Mouse (Mus musculus) liver, embryonic 12.5 days (tissue): ENCODE measurements around the gene Myh2. TPM values are rescaled to one million over a fixed set of nuclear protein-coding genes. Genes with fewer than 3 reads are reported as not detected.

Experiments used
- ATAC-seq: fragments of 200-750 bp; cut with Nextera tagmentation; 2 replicates; pipeline ENCODE4 v1.8.0; 2017; ENCODE audit warnings: moderate number of reproducible peaks, mild to moderate bottlenecking, moderate library complexity
- H3K27ac ChIP-seq: fragments of 300-500 bp; sonication (generic); 2 replicates; pipeline ENCODE4 v1.5.1; 2016; ENCODE audit warnings: mild to moderate bottlenecking
- H3K27me3 ChIP-seq: fragments of 300-500 bp; sonication (generic); replicated peaks from 2 replicates; pipeline ENCODE4 v1.6.1; 2016; ENCODE audit warnings: mild to moderate bottlenecking, moderate library complexity
- H3K36me3 ChIP-seq: fragments of 300-500 bp; sonication (generic); 2 replicates; pipeline ENCODE4 v1.6.1; 2016; ENCODE audit warnings: mild to moderate bottlenecking, moderate library complexity
- H3K4me1 ChIP-seq: fragments of 300-500 bp; sonication (generic); 2 replicates; pipeline ENCODE4 v1.6.1; 2016
- H3K4me2 ChIP-seq: fragments of 300-500 bp; sonication (generic); 2 replicates; pipeline ENCODE4 v1.6.1; 2016; ENCODE audit warnings: mild to moderate bottlenecking, moderate library complexity
- H3K4me3 ChIP-seq: fragments of 300-500 bp; sonication (generic); 2 replicates; pipeline ENCODE4 v1.5.1; 2016; ENCODE audit warnings: mild to moderate bottlenecking, moderate library complexity
- H3K9ac ChIP-seq: fragments of 300-500 bp; sonication (generic); 2 replicates; pipeline ENCODE4 v1.6.1; 2016; ENCODE audit warnings: mild to moderate bottlenecking, moderate library complexity
- H3K9me3 ChIP-seq: fragments of 300-500 bp; sonication (generic); replicated peaks from 2 replicates; pipeline ENCODE4 v1.6.1; 2016; ENCODE audit warnings: mild to moderate bottlenecking, moderate library complexity
- WGBS: fragments of 180-500 bp; shearing (Covaris S2); methylation state at CpG from one replicate; pipeline ENCODE4 v1.1.7; 2016; ENCODE audit not compliant: insufficient replicate concordance; 5-methylcytosine and 5-hydroxymethylcytosine counted together
- polyA plus RNA-seq: library from polyadenylated mRNA; unstranded; fragments of >200 nt; fragmentation: Nextera tagmentation; extraction: Ambion mirVana; gene quantifications from 2 replicates; pipeline ENCODE4 v1.2.1, GENCODE M21; 2016

The Myh2 gene
- polyA plus RNA-seq, 1 experiment from 2014 or later, result not detected

- 82% methylated on average over 3 of the region's 3 CpGs for WGBS
- ATAC-seq, result no peak
- Histone ChIP-seq H3K9ac (no peak overlapping the region), H3K4me1 (no peaks in the 10 kb centered on the region), H3K27me3 (no peaks in the 10 kb centered on the region), H3K4me2 (no peak overlapping the region), H3K4me3 (no peak overlapping the region), H3K9me3 (no peaks in the 10 kb centered on the region), H3K27ac (no peak overlapping the region), H3K36me3 (no peaks in the 10 kb centered on the region)
Observed at GRCm38 (mm10) chr11:67224466-67224865, 53.6 kb downstream of the Myh2 start.

DNA sequence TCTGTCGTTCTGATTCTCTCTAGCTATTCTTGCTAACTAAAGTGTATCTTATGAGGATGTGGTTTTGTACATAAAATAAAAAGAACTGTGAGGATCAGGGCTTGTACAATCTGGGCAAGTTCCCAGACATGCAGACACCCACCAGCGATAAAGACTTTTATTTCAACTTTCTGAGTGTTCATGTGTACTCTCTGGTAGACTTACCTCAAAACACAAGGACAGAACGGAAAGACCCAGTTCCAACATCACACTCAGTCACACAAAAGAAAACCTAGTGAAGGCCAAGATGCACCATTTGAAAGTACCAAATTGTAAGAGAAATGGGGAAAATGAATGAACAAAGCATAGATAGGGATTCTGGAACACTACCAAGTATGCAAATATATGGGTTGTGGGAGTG, 57.9 kb downstream of the Myh2 start:
- WGBS, result 70% methylated on average over 3 of the region's 3 CpGs
- Histone ChIP-seq H3K36me3 (no peaks in the 10 kb centered on the region), H3K27me3 (no peaks in the 10 kb centered on the region), H3K4me1 (no peaks in the 10 kb centered on the region), H3K4me2 (no peak overlapping the region), H3K9me3 (no peaks in the 10 kb centered on the region), H3K9ac (no peak overlapping the region), H3K4me3 (no peak overlapping the region), H3K27ac (no peak overlapping the region)
- ATAC-seq, result no peak

DNA sequence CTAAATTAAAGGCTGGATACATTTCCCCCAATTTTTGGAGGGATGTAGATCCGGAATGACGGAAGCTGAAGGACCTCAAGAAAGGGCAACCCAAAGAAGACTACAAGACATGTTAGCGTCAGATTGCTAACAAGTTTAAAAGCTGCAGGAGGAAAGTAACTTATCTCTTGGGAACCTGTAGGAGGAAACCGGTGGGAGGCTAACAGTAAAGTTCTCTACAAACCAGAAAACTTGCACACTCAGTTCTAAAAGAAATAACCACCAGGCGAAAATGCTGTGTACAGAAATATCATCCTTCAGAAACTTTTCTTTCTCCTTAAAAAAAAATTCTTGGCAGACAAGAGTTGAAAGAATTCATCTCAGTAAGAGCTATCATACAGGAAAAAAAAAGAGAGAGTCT, 58.3 kb downstream of the Myh2 start:
- Histone ChIP-seq H3K9me3 (no peaks in the 10 kb centered on the region), H3K4me3 (no peak overlapping the region), H3K4me1 (no peaks in the 10 kb centered on the region), H3K4me2 (no peak overlapping the region), H3K27ac (no peak overlapping the region), H3K9ac (no peak overlapping the region), H3K36me3 (no peaks in the 10 kb centered on the region), H3K27me3 (no peaks in the 10 kb centered on the region)
- no peak for ATAC-seq
- WGBS, result 65% methylated on average over 5 of the region's 5 CpGs

DNA sequence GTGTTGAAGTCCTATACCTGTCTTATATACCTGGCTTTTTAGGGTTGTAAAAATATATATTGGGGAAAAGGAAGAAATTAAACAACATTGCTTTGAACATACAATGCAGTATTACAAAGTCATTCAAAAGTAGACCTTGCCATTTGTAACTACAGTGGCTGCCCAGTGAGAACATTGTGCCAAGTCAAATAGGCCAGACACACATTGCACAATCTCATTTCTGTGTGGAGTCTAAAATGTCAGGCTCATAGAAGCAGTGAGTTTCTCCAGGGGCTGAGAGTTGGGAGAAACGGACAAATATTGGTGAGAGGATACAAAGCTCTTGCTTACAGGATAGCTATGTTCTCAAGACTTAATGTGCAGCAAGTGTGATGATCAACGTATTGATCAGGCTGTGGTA, 59.1 kb downstream of the Myh2 start:
- ATAC-seq, result no peak
- Histone ChIP-seq H3K27me3 (no peaks in the 10 kb centered on the region), H3K4me1 (no peaks in the 10 kb centered on the region), H3K36me3 (no peaks in the 10 kb centered on the region), H3K4me3 (no peak overlapping the region), H3K4me2 (no peak overlapping the region), H3K27ac (no peak overlapping the region), H3K9me3 (no peaks in the 10 kb centered on the region), H3K9ac (no peak overlapping the region)
- WGBS, result 59% methylated on average over 2 of the region's 2 CpGs

DNA sequence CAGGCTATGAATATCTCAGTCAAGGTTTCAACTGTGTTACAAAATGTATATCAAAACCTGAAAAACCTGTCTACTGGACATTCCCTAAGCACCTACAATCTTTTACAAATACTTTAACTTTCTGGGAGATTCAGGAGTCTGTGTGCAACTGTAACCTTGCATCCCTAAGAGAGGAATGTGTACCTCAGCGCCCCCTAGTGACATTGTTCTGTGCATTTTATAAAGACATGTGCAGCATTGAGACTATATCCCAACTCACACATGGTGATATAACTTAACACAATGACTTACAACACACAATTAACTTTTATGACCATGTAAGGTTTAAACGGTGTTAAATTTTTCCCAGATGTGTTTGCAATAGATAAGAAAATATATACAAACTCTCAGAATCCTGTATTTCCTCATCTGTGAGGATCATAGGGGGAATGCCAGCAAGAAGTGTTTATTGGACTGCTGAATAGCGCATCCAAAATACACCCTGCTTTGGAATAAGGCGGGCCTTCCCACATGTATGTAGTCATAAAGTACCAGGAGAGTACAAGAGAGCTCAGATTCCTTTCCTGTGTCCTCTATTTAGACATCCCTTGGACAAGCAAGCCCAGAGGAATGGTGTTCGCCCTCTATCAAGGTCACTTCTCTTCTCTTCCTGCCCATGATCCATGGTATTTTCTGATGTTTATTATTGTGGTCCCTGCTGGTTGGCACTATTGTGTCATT, 65.0 kb downstream of the Myh2 start:
- 44% methylated on average over 5 of the region's 5 CpGs for WGBS
- H3K27ac ChIP-seq, result no peak overlapping the region
- no peak overlapping the region for H3K4me2 ChIP-seq
- no peak for ATAC-seq
- no peaks in the 10 kb centered on the region for H3K9me3 ChIP-seq
- no peaks in the 10 kb centered on the region for H3K36me3 ChIP-seq
- no peak overlapping the region for H3K9ac ChIP-seq
- no peaks in the 10 kb centered on the region for H3K4me1 ChIP-seq
- no peak overlapping the region for H3K4me3 ChIP-seq
- H3K27me3 ChIP-seq, result no peaks in the 10 kb centered on the region

DNA sequence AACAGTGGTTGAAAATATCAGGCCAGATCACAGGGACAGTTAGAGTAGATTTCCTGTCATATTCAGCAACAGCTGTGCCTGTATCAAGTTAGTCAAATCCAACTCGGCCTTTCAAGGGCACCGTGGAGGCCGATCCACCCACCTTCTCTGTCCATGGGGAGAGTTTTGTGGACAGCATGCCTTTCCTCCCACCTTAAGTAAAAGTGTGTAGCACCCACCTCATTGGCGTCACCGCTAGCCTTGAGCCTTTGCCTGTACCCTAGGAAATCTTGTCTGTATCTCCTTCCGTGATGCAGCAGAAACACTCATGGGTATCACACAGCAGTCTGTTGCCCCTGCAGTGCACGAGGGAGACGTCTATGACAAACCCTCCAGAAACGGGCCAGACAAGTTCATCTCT, 66.0 kb downstream of the Myh2 start:
- 68% methylated on average over 9 of the region's 9 CpGs for WGBS
- H3K9ac ChIP-seq, result no peak overlapping the region
- H3K4me1 ChIP-seq, result no peaks in the 10 kb centered on the region
- H3K4me3 ChIP-seq, result no peak overlapping the region
- no peak overlapping the region for H3K4me2 ChIP-seq
- H3K27ac ChIP-seq, result no peak overlapping the region
- H3K36me3 ChIP-seq, result no peaks in the 10 kb centered on the region
- no peaks in the 10 kb centered on the region for H3K9me3 ChIP-seq
- H3K27me3 ChIP-seq, result no peaks in the 10 kb centered on the region
- ATAC-seq, result no peak

- WGBS, result 71% methylated on average over 5 of the region's 5 CpGs
- Histone ChIP-seq H3K4me1 (no peaks in the 10 kb centered on the region), H3K36me3 (no peaks in the 10 kb centered on the region), H3K27me3 (no peaks in the 10 kb centered on the region), H3K9me3 (no peaks in the 10 kb centered on the region), H3K4me3 (no peak within 1 kb of the TSS), H3K4me2 (no peak within 1 kb of the TSS), H3K9ac (no peak within 1 kb of the TSS), H3K27ac (no peak within 1 kb of the TSS)
- no peak for ATAC-seq
Observed at GRCm38 (mm10) chr11:67237481-67238079, 66.8 kb downstream of the Myh2 start, which contains the start of gene Myh4. Gene Myh4, plus strand, starts transcription at chr11:67238029.

DNA sequence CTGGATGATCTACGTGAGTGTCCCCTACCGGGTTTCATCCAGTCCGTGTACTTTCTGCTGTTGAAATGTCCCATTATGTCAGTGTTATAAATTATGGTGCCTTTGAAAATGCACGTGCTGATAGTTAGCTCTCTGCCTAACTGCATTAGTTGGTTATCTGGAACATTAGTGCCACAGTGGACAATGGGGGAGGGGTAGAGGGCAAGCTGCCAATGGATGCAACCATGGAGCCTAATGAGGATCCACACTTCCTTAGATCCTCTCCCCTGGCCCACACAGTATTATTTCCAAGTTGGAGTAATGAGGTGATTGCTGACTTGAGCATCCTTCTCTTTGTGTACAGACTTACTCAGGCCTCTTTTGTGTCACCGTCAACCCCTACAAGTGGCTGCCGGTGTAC, 70.2 kb downstream of the Myh2 start:
- Histone ChIP-seq H3K27me3 (no peaks in the 10 kb centered on the region), H3K4me3 (no peak overlapping the region), H3K4me1 (no peaks in the 10 kb centered on the region), H3K4me2 (no peak overlapping the region), H3K9ac (no peak overlapping the region), H3K9me3 (no peaks in the 10 kb centered on the region), H3K27ac (no peak overlapping the region), H3K36me3 (no peaks in the 10 kb centered on the region)
- WGBS, result 74% methylated on average over 6 of the region's 6 CpGs
- no peak for ATAC-seq

Other genes starting within 250 kb of the Myh2 start
- gene Tmem238l, start 214.4 kb upstream of the Myh2 start, polyA plus RNA-seq, result not detected in 2 replicates
- 0.93 and 1.2 TPM in 2 replicates for gene Tmem220, start 145.9 kb upstream of the Myh2 start, polyA plus RNA-seq
- gene Adprm, start 118.4 kb upstream of the Myh2 start, polyA plus RNA-seq, result 11.9 and 14.5 TPM in 2 replicates
- gene Sco1, start 118.4 kb upstream of the Myh2 start, polyA plus RNA-seq, result 12.8 and 13.4 TPM in 2 replicates
- 0.58 and 1.4 TPM in 2 replicates for gene Myh3, start 92.7 kb upstream of the Myh2 start, polyA plus RNA-seq
- gene Myh1, start 29.0 kb downstream of the Myh2 start, polyA plus RNA-seq, result 0.05 and 0.14 TPM in 2 replicates
- gene Myh4, start 67.0 kb downstream of the Myh2 start, polyA plus RNA-seq, result not detected in 2 replicates
- 0.15 and 0.37 TPM in 2 replicates for gene Myh8, start 106.1 kb downstream of the Myh2 start, polyA plus RNA-seq
- 0.10 TPM in 1 of 2 replicates, not detected in the other for gene Myh13, start 150.6 kb downstream of the Myh2 start, polyA plus RNA-seq